Mouse (Mus musculus) MEL-GATA-1-ER (cell line): ENCODE data around the gene Tmbim1.

Source experiments
- DNase-seq: peaks from one replicate; pipeline ENCODE4 v3.0.0-alpha.2; 2012; ENCODE audit warnings: low read depth; ENCODE audit errors: extremely low read depth

Gene Tmbim1

GRCm38 (mm10) chr1:74280591-74281325 lies 24.7 kb downstream of the Tmbim1 start:
- DNase-seq = no peak

GRCm38 (mm10) chr1:74278988-74279387 lies 26.4 kb downstream of the Tmbim1 start:
- DNase-seq = no peak

- DNase-seq = no peak
These were observed 26.9 kb downstream of the Tmbim1 start, which contains the start of gene Gpbar1 for GRCm38 (mm10) chr1:74278538-74278937. Gpbar1 (plus strand) TSS chr1:74278550.

- no peak for DNase-seq
These were observed 27.4 kb downstream of the Tmbim1 start for GRCm38 (mm10) chr1:74277883-74278537.

GRCm38 (mm10) chr1:74277041-74277440 lies 28.4 kb downstream of the Tmbim1 start:
- no peak for DNase-seq

GRCm38 (mm10) chr1:74275015-74275414 lies 30.4 kb downstream of the Tmbim1 start:
- DNase-seq = no peak

- no peak for DNase-seq
These were observed 33.8 kb downstream of the Tmbim1 start for GRCm38 (mm10) chr1:74271659-74272058.

GRCm38 (mm10) chr1:74268750-74269149 lies 36.7 kb downstream of the Tmbim1 start:
- no peak for DNase-seq

- no peak for DNase-seq
These were observed 42.9 kb downstream of the Tmbim1 start for GRCm38 (mm10) chr1:74262510-74262909.

- no peak for DNase-seq
These were observed 48.6 kb downstream of the Tmbim1 start for GRCm38 (mm10) chr1:74256782-74257181.

- no peak for DNase-seq
These were observed 49.6 kb downstream of the Tmbim1 start for GRCm38 (mm10) chr1:74255704-74256345.

GRCm38 (mm10) chr1:74250096-74250495 lies 55.3 kb downstream of the Tmbim1 start:
- no peak for DNase-seq

- DNase-seq = no peak
These were observed 56.0 kb downstream of the Tmbim1 start for GRCm38 (mm10) chr1:74249331-74249980.

- peak; percentile 81 for DNase-seq
These were observed 56.6 kb downstream of the Tmbim1 start for GRCm38 (mm10) chr1:74248799-74249198.

- no peak for DNase-seq
These were observed 59.9 kb downstream of the Tmbim1 start for GRCm38 (mm10) chr1:74245525-74245924.

- peak; percentile 26 for DNase-seq
These were observed 64.6 kb downstream of the Tmbim1 start for GRCm38 (mm10) chr1:74240832-74241231.

- DNase-seq = no peak
These were observed 65.1 kb downstream of the Tmbim1 start for GRCm38 (mm10) chr1:74240311-74240710.

- DNase-seq = no peak
These were observed 65.8 kb downstream of the Tmbim1 start for GRCm38 (mm10) chr1:74239618-74240017.

- peak; percentile 38 for DNase-seq
These were observed 66.3 kb downstream of the Tmbim1 start for GRCm38 (mm10) chr1:74239162-74239561.
